Mouse (Mus musculus) small intestine, adult 2 months (tissue): ENCODE data around the gene Hsp90ab1. TPM values are rescaled to one million over a fixed set of nuclear protein-coding genes. Genes with fewer than 3 reads are reported as not detected.
A peak's percentile ranks its signal among the peaks of the same experiment; 100 is the strongest.

Experiments used
- H3K27ac ChIP-seq: fragments of 200-500 bp; 2 replicates; pipeline ENCODE4 v1.5.1; 2012; ENCODE audit warnings: low read depth, low read length, control low read depth, inconsistent platforms; ENCODE audit not compliant: insufficient read depth
- H3K27me3 ChIP-seq: fragments of 200-500 bp; 2 replicates; pipeline ENCODE4 v1.6.1; 2012; ENCODE audit warnings: mild to moderate bottlenecking, moderate library complexity, low read length, inconsistent platforms; ENCODE audit not compliant: control insufficient read depth, insufficient read depth
- H3K36me3 ChIP-seq: fragments of 200-500 bp; 2 replicates; pipeline ENCODE4 v1.6.1; 2012; ENCODE audit warnings: mild to moderate bottlenecking, low read length, control low read depth, inconsistent platforms; ENCODE audit not compliant: control insufficient read depth, insufficient read depth
- H3K4me1 ChIP-seq: fragments of 200-500 bp; 2 replicates; pipeline ENCODE4 v1.6.1; 2012; ENCODE audit warnings: low read length, inconsistent platforms, mixed read lengths; ENCODE audit not compliant: control insufficient read depth, insufficient read depth, insufficient read length
- H3K4me3 ChIP-seq: fragments of 200-500 bp; 2 replicates; pipeline ENCODE4 v1.5.1; 2012; ENCODE audit warnings: low read depth, mild to moderate bottlenecking, control low read depth, inconsistent platforms, low read length, moderate library complexity
- CTCF ChIP-seq: fragments of 200-500 bp; IDR thresholded peaks from 2 replicates; pipeline ENCODE4 v1.5.1; 2012; ENCODE audit warnings: low read depth, mild to moderate bottlenecking, control low read depth, inconsistent platforms, low read length, moderate library complexity, mixed read lengths; ENCODE audit not compliant: insufficient replicate concordance, insufficient read length; ENCODE audit errors: extremely low read depth
- POLR2A ChIP-seq: fragments of 200-500 bp; IDR thresholded peaks from 2 replicates; pipeline ENCODE4 v1.6.1; 2012; ENCODE audit warnings: low read depth, mild to moderate bottlenecking, control low read depth, inconsistent platforms, low read length, moderate library complexity
- WGBS: fragments of 180-500 bp; shearing (Covaris S2); methylation state at CpG from one replicate; pipeline ENCODE4 v1.1.7; 2018; 5-methylcytosine and 5-hydroxymethylcytosine counted together
- polyA plus RNA-seq: library from polyadenylated mRNA; depleted of rRNA; stranded (reverse); fragments of >200 nt; gene quantifications from 2 replicates; pipeline ENCODE4 v1.2.3, GENCODE M21; 2012

Gene Hsp90ab1
- polyA plus RNA-seq, 1 experiment: 157 TPM

DNA sequence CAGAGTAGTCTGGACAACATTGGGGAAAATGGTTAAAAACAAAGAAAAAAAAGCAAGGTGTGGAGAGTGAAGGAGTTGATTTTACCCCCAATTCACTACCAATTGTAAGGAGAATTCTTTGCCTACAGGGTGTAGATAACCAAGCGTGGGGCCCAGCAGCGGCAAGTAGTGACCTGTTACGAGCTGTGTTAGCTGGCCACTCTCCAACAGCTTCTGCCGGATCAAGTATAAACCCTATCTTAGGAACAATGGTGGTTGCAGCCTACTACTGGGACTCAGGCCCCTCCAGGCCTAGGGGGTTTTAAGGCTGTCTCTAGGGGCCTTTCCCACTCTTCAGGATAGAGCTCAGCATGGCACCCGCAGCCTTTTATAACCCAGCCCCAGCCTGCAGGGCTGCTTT is 5.2 kb upstream of the Hsp90ab1 start:
- Histone ChIP-seq H3K4me1 (peaks cover 6% of the 10 kb centered on the region), H3K4me3 (no peak overlapping the region), H3K27ac (no peak overlapping the region), H3K27me3 (no peaks in the 10 kb centered on the region), H3K36me3 (no peaks in the 10 kb centered on the region)
- TF ChIP-seq CTCF (no peak), POLR2A (no peak)
- 46% methylated on average over 5 of the region's 5 CpGs for WGBS

GRCm38 (mm10) chr17:45575123-45575897 is 2.2 kb upstream of the Hsp90ab1 start:
- TF ChIP-seq POLR2A (no peak), CTCF (no peak)
- H3K27ac ChIP-seq: no peak overlapping the region
- peaks cover 14% of the 10 kb centered on the region for H3K36me3 ChIP-seq
- 87% methylated on average over 8 of the region's 8 CpGs for WGBS
- peaks cover 6% of the 10 kb centered on the region for H3K4me1 ChIP-seq
- H3K4me3 ChIP-seq: no peak overlapping the region
- no peaks in the 10 kb centered on the region for H3K27me3 ChIP-seq

GRCm38 (mm10) chr17:45574129-45574761 is 1.2 kb upstream of the Hsp90ab1 start:
- H3K36me3 ChIP-seq: peaks cover 25% of the 10 kb centered on the region
- peak overlapping the region; percentile 98 for H3K4me3 ChIP-seq
- TF ChIP-seq CTCF: no peak
- TF ChIP-seq POLR2A: peak; percentile 12; the same call in 1 of the 2 replicates
- H3K4me1 ChIP-seq: peaks cover 6% of the 10 kb centered on the region
- H3K27ac ChIP-seq: peak overlapping the region; percentile 99
- H3K27me3 ChIP-seq: no peaks in the 10 kb centered on the region
- 2% methylated on average over 17 of the region's 17 CpGs for WGBS

DNA sequence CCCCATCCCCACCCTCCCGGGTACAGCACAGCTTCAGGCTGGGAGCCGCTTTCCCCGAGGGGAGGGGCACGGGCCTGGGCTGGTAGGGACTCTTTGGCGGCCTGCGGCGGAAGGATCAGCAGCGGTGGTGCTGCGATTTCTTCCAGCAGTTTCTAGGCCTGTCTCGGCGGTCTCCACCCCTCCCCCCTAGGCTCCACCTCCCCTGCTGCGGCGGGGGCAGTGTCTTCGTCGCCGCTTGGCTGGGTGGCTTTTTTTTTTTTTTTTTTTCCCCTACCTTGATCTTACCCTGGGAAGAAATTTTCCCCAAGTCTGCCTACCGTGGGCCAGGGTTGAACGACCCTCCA is 681 bp upstream of the Hsp90ab1 start:
- under 1% methylated on average over 18 of the region's 18 CpGs for WGBS
- Histone ChIP-seq H3K4me1 (peaks cover 6% of the 10 kb centered on the region), H3K27ac (peak overlapping the region; percentile 99), H3K4me3 (peak overlapping the region; percentile 98), H3K36me3 (peaks cover 30% of the 10 kb centered on the region), H3K27me3 (no peaks in the 10 kb centered on the region)
- no peak; the same call in 1 of the 2 replicates for TF ChIP-seq POLR2A
- TF ChIP-seq CTCF: no peak

DNA sequence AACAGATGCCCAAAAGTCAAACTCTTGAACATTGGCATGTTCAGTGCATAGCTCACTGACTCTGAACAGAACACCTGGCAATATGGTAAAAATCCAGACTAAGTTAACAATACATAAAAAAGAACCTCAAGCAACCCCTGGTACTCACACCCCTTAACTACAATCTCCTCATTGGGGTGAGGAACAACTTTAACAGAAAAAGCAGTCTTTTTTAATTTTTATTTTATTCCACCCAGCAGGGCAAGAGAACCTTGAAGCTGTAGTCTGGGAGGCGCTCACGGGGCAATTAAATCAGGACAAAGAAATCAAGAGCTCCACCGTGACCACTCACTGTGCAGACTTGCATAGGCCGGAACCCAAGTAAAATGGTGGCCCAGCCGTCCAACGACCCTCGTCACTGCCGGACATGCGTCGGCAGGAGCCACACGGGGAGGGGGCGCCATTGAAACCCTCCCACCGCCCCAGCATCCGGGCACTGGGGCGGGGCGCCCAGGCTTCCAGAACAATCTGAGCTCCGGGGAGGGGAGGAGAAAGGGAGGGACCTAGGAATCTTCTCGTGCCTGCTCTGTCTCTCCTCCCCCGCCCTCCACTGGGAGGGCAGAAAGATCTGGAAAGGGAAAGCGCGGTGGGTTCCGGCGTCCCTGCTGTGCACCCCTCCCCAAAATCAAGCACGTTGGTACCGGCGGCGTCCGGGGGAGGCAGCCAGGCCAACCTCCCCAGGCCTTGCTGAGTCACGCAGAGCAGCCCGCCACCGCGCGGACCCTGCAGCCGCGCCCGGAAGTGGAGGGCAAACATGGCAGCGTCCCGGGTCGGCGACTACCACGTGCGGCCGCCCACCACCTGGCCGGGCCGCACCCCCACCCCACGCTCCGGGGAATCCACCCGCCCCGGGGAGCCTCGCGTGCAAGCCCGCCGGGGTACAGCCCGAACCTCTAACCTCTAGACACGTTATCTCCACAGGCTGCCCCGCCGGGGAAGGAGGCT is 676 bp downstream of the Hsp90ab1 start:
- Histone ChIP-seq H3K27me3 (no peaks in the 10 kb centered on the region), H3K36me3 (peaks cover 41% of the 10 kb centered on the region), H3K4me3 (peak overlapping the region; percentile 98), H3K27ac (peak overlapping the region; percentile 98), H3K4me1 (peaks cover 6% of the 10 kb centered on the region)
- TF ChIP-seq POLR2A: no peak; the same call in 1 of the 2 replicates
- no peak for TF ChIP-seq CTCF
- WGBS: 1% methylated on average over 57 of the region's 57 CpGs

DNA sequence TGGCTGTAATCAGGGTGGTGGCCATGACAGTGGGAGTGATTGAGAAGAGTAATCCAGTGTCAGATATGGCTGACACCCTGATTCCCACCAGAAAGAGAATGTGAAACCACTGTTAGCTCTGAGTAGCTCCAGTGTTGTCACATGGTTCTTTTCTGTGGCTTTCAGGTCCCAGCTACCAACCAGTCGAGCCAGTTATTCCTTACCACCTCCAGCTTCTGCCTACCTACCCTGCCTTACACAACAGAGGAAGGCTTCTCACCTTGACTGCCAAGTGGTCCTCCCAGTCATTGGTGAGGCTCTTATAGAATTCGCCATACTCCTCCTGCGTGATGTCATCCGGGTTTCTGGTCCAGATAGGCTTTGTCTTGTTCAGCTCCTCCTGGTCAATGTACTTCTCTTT is 3.1 kb downstream of the Hsp90ab1 start:
- Histone ChIP-seq H3K36me3 (peaks cover 56% of the 10 kb centered on the region), H3K4me3 (no peak overlapping the region)

More for the DNA sequence above, 3.1 kb downstream of the Hsp90ab1 start:
- Histone ChIP-seq H3K4me1 (peaks cover 7% of the 10 kb centered on the region), H3K27me3 (no peaks in the 10 kb centered on the region), H3K27ac (no peak overlapping the region)
- WGBS: 61% methylated on average over 4 of the region's 4 CpGs
- TF ChIP-seq POLR2A: no peak
- TF ChIP-seq CTCF: no peak
